Mouse (Mus musculus) hindlimb bud, embryonic 11.5 days (tissue): ENCODE data around the gene Eif4g3.

Experiments
- DNase-seq: peaks from one replicate; pipeline ENCODE4 v3.0.0-alpha.2; 2012; ENCODE audit warnings: low read depth, low spot score; ENCODE audit errors: extremely low spot score

Eif4g3 gene

DNA sequence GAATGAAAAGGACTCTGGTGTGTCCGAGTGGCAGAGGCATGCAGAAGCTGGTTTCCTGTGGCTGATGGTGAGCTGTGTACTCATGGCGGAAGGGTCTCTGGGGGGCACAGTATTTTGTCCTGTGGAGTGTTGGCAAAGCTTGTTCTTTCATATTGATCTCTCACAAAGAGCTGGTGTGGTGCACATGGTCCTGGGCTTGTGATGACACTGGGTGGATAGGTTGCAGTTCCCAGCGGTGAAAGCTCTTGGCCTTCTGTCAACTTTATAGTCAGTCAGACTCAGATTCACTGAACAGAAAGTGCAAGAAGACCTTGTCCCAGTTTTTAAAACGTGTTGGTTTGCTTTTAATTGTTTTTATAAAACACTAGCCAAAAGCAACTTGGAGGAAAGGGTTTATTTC is 68.3 kb downstream of the Eif4g3 start:
- no peak for DNase-seq

DNA sequence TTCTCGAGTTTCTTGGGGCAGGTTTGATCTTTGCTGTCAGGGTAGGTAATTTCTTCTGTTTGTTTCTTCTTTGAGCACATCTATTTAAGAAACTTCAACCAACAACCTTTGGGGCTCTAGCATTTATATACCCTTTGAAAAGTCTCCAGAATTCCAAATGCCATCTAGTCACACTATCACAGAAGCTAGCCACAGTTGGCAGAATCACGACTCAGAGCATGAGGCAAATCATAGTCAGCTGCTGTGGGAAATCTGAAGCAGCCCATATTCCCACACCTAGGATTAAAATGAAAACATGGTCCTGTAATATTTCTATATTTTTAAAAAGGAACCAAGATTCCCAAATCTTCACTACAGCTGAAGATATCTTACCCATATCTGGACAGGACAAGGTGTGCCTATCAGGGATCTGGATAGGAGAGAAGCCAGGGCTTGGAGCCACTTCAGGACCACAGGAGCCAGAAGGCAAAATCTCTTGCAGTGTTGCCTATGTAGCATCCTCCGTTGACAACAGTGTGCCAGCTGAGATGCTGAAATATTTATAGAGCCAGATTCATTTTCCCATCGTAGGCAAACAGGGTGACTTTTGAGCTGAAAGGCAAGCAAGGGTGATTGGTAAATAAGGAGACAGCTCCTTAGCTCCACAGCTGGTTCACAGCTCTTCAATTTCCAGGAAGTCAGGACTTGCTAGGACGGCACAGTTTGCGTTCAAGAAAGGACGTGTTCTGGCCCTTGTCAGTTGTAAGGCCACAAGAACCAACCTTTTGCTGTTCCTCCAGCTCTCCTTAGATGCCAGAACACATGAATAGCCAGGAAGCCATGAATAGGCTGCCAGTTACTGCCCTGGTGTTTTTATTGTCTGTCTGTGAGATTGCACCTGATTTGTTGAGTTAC is 70.8 kb downstream of the Eif4g3 start:
- DNase-seq: no peak

DNA sequence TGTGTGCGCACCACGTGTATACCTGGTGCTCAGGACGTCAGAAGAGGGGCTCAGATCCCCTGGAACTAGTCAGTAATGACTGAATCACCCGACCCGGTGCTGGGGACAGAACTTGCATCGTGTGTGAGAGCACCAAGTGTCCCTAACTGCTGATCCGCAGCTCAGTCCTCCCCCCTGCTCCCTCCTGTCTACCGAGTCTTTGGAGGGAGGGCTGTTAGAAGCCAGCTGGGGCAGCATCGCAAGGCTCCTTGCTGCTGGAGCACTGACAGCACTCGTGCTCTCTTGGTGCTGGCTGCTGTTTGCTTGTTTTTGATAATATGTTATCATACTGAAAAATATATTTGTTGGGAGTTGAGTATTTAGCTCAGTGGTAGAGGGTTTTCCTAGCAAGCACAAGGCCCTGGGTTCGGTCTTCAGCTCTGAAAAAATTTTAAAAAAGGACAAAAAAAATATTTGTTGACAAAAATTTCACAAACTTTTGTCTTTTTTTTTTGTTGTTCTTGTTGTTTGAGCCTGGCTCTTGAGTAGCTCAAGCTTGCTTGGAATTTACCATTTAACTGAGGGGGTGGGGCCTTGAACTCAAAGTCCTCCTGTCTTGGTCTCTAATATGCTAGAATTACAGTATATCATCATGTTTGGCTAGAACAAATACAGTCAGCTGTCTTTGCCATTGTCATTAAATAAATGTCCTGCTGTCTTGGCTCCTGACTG is 72.2 kb downstream of the Eif4g3 start:
- DNase-seq: no peak

DNA sequence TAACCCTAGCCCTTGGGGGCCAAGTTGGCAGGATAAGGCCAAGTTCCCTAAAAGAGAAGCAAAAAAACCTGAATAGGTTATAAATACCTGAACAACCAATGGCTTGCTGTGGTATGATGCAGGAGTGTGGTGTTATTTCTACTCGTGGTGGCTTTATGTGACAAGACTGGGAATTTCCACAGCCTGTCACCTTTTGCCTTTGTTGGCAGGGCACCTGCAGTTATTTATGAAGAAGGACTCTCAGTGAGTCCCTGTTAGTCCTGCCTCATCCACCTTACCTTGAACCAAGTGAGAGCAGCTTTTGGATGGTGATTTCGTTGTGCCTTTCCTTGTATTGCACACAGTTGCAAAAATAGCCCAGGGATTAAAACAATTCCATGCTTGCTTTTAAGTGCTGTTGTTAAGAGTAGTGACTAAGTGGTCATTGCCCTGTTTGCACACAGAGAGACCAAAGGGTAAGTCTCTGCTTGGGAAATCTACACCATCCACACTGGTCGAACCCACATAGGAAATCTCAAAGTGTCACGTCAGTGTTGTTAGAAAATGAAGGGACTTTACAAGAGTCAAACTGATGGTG is 72.9 kb downstream of the Eif4g3 start:
- DNase-seq: no peak

DNA sequence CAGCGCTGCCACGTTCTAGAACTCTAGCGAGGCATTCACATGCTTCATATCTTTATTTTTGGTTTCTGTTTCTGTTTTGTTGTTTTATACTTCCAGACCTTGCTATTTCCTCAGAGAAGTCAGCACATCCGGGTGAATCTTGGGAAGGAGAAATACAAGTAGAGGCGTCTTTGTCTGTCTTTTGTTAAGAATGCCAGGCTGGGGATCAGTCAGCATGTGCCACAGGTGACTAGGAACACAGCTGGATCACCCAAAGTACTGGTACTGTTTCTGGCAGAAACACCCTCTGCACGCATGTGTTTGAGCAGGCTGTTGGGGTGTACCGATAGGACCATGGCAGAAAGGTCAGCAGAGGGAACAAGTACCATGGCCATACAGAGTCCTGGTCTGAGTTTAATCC is 73.6 kb downstream of the Eif4g3 start:
- no peak for DNase-seq

DNA sequence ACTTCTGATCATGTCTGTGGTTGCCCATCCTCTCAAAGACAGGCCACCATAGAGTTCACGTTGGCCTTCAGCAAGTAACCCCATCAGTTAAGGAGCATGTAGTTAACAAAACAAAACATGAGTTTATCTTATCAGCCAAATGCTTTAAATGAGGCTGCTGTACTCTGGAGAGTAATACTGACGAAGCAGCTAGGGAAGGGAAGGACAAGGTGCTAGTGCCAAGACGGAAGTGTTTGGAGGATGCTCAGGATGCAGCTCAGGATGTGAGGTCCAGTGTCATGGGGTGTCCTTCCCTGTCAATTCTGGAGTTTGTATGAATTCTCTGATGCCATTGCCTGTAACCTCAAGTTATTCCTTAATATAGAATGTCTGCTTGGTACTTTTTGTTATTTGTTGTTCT is 75.0 kb downstream of the Eif4g3 start:
- DNase-seq: no peak

DNA sequence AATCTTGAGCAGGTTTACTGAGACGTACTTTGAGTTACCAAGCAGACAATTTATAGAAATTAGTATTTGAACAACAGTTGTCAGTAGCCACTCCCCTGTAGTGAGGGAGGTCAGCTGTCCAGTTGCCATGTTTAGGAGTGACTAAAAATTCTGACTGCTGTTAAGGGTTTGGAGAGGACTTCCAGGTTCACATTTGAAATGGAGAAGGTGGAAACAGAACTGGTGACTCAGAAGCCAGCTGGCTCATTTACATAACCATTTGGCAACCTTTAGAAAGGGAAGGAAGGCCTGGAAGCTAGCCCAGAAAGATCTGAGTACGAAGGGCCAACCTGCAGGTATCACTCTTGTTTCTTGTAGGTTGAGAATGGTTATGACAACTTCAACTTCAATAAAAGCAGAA is 75.8 kb downstream of the Eif4g3 start:
- no peak for DNase-seq

DNA sequence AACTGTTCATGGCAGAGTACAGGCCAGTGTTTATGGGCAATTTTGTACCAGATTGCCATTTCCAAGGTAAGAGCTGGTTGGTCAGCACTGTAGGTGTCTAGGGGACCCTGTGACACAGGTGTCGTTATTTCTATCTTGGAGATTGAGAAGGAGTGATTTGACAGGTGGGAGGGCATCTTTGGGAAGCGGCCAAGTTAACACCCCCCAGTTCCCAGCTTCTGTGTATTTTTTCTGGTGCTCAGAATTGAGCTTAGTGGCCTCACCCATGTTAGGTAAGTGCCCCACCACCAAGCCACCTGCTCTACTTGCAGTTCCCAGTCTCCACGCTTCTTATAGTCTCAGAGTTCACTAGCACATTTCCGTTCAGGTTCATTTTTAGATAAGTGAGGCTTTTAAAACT is 76.5 kb downstream of the Eif4g3 start:
- DNase-seq: no peak

DNA sequence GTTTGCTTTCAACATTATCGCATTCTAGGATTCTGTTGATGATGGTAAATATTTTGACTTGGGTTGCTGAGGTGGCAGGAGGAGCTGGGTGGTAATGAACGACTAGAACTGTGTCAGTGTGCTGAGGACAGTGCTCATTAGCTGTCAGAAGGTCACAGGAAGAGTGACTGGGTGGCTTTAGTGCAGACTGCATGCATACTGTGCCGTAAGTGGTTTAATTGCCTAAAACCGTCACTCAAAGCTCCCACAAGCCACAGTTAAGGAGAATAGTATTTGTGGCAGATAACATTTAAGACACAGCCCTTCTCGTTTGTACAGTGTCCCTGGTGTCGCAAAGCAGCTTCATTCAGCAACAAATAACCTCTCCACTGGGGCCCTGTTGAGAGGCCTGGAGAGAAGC is 78.7 kb downstream of the Eif4g3 start:
- DNase-seq: no peak

DNA sequence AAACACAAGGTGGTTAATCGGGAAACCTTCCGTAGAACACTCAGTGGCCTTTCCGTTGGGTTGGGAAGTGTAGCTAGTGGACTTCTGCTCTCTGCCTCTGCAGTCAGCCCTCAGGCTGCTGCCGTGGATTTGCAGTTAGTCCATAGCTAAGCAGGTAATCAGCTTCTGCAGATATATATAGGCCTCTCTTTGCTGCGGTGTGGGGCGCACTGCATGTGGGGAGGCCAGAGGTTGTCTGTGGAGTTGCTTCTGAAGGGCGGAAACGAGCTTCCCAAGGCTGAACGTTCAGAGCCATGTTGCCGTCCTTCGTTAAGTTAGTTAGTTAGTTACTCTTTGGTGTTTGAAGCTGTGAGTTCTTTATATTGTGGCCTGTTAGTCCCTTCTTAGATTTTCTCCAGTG is 80.3 kb downstream of the Eif4g3 start:
- DNase-seq: no peak

DNA sequence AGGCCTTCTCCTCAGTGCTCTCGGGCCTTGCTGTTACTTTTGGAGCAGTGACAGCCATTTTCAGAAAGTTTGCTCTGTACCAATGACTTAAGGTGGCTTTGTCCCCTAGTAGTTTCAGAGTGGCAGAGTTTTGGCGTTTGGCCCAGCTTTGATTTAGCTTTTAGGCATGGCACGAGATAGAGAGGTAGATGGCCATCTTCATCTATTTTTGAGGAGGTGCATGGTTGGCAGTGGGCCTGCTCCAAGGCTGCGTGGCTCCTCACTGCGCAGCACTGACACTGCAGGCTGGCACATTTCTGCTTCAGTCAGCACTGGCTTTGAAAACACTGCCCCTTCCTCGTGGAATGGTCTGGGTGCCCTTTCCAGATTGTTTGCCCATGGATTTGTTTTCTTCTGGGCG is 80.7 kb downstream of the Eif4g3 start:
- no peak for DNase-seq

DNA sequence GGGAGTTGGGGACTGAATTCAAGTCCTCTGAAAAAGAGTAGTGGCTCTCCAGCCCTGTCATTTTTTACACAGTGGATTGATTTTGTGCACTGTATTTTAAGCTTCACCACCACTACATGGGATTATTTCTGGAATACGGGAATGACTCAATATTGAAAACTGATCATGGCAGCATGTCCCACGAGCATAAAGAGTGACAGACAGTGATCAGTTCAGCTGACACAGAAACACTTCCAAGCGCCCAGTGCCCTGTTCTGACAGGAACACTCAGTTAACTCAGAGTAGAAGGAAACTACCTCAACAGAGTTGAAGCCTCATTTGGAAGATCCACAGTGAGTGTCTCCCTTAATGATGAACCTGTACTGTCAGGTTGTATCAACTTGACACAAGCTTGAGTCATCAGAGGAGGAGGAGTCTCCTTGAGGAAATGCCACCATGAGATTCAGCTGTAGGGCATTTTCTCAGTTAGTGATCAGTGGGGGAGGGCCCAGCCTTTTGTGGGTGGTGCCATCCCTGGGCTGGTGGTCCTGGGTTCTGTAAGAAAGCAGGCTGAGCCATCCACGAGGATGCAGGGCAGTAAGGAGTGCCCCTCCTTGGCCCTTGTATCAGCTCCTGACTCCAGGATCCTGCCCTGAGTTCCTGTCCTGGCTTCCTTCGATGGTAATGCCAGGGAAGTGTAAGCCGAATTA is 82.2 kb downstream of the Eif4g3 start:
- DNase-seq: no peak

DNA sequence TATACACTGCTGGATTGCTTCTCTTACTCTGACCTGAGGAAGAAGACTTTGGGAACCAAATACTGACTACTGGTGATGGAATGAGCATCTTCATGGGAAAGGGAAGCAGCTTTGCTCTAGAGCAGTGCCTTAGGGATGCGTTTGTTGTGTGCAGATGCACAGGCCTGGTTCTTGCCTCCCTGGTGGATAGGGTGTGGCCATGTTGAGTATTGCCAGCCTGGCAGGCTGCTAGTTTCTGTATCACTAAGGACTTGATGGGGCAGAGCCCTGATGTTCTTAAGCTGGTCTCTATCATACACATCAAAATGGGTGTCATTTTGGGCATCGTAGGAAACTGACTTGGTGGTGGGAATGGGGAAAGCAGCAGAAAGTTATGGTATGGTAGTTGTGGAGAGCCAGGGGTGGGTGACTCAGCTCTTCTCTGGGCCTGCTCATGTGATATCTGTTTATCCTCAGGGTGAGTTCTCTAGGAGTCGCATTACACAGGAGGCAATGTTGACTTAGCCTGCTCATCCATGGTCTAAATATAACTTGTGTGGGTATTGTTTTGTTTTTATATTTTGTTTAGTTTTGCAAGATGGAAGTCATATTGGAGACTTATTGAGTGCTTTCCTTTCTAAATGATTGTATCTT is 85.0 kb downstream of the Eif4g3 start:
- no peak for DNase-seq

DNA sequence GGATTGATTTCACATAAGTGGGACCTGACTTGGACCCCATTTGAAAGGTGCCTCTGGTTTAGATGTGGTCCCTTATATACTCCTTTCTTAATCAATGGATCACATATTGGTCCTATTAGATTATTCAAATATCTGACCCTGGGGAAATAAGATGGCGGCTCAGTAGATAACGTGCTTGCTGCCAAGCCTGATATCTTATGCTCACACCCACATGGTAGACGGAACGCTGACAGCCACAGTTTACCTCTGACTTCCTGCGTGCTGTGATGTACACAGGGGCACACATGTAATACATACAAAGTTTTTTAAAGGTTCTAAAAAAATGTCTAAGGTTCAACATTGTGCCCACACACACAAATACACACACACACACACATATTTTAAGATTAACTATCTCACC is 86.4 kb downstream of the Eif4g3 start:
- no peak for DNase-seq

DNA sequence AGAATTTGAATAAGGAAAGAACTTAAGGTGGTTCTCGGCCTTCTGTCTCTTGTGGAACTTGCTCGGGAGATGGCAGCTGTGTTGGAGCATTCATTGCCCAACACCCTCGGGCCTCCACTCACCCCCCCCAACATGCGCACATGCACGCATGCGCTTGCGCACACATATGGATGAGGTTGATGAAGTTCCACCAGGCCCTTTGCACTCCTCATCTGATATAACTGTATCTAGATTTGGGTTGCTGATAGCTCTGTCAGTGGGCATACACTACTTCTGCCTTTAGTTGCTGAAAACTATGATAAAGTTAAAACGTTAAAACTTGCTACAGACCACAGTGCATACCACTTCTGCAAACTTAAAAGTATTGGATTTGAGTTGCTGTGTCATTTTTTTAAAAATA is 89.6 kb downstream of the Eif4g3 start:
- DNase-seq: no peak

DNA sequence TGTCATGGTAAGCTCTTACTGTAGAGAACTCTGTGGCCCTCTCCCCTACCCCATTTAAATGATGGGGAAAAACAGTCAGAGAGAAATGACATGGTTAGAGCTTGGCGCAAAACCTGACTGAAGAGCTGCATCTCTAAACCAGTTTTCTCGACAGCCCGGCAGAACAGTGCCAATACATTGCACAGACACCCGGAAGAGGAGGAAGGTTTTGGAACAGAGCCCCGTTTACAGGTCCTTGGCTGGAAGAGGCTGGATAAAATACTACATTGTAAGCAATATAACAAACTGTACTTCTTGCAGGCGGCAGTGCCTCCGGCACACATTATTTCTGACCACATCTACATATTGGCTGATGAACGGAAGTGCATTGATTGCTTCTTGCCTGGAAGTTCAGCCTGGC is 91.3 kb downstream of the Eif4g3 start:
- DNase-seq: no peak

DNA sequence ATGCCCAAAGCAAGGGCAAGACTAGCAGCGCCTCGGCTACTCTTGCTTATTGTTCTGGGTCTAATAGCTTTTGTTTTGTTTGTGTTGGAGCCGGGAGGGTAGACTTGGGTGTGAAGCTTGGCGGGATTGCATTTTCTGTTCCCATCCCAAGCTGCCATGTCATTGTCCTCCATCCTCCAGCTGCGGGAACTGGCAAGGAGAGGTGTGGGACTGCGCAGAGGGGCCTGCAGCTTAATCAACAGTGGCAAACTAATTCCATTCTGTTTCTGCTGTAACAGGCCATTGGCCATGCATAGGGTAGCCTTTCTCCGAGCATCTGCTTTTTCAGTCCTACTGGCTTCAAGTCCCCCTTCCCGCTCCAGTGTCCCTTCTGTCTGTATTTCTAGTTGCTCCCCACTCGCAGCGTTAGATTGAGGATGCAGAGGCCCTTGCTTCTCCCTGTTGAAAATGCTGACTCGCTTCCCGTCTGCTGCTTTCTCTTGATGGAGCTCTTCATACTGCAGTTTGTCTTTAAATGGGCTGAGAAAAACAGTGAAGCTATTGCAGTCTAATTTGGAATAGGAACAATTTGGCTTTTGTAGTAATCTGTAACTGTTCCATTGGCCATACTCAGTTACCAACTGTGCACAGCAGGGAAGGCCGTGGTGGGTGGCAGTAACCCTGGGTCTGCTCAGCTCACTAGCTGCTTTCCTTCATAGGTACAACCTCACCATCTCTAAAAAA is 92.2 kb downstream of the Eif4g3 start:
- DNase-seq: no peak

DNA sequence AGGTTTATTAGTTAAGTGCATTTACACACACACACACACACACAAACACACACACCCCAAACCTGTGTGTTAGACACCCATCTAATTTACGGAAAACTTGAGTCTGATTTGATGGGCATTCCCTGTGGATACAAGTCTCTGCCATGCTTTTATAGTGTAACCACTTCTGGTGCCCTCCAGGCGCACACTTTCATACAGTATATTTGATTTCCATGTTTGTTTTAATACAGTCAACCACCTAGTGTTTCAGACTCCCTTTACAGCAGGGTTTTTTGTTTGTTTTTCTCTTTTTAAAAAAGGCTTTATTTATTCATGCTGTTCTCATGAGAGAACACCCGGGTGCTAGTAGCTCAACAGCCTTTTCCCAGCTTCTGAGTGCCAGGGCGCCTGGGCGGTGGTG is 94.1 kb downstream of the Eif4g3 start:
- no peak for DNase-seq

DNA sequence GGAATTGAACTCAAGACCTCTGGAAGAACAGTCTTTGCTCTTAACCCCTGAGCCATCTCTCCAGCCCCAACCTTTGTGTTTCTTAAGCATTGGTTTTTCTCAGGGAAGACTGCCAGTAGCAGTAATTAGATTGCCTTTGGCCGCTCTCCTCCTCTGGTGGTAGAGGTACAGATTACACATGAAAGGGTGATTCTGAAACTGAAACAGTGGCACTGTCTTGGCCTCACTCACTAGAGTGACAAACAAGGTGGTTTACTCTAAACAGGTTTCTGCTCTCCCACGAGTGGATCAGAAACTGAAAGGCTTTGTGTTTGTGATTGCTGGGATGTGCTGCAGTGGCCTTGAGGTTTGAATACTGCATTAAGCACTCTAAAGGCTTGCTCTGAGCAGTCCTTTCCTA is 96.7 kb downstream of the Eif4g3 start:
- no peak for DNase-seq

DNA sequence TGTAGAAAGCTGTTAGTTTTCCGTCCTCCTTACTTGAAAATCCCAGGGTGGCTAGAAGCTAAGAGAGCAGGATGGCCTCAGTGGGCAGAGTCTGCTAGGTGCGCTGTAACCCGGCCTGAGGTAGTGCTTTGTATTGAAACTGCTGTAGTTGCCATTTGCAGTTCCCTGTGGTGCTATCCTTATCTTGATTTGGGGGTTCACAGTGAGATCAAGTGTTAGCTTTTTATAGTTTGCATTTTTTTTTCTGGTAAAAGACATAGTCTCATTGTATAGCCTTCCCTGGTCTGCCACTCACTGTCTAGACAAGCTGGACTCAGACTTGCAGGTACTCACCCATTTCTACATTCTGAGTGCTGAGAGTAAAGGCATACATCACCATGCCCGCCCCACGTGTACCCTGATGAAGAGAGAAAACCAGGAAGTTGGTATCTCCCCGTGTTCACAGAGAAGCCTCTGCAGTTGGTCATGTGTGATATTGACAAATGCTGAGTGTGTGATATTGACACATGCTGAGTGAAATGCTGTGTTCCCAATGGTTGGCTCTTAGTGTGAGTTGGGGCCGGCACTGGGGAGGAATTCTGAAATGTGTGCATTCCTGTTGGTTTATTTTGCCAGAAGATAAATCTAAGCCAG is 98.9 kb downstream of the Eif4g3 start:
- DNase-seq: no peak
